Mouse (Mus musculus): ENCODE measurements around the gene Wdr11.

Gene Wdr11

DNA sequence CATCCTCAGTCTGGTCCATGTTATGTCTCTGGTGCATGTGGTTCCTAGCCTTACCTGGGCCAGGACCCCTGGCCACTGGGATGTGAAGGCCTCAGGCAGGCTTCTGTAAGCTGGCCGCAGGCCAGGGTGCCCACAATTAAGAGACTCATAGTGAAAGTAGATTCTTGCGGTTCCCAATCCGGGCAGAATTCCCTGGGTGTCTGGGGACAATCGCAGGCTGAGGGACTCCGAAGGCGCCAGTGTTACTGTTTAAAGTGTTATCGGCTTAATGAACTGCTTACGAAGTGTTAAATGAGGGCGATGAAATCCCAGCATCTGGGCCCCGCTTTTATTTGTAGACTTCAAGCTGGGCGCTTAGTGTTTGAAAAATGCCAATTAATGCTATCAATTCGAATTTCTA, 63.3 kb downstream of the Wdr11 start:
- no peak for DNase-seq

DNA sequence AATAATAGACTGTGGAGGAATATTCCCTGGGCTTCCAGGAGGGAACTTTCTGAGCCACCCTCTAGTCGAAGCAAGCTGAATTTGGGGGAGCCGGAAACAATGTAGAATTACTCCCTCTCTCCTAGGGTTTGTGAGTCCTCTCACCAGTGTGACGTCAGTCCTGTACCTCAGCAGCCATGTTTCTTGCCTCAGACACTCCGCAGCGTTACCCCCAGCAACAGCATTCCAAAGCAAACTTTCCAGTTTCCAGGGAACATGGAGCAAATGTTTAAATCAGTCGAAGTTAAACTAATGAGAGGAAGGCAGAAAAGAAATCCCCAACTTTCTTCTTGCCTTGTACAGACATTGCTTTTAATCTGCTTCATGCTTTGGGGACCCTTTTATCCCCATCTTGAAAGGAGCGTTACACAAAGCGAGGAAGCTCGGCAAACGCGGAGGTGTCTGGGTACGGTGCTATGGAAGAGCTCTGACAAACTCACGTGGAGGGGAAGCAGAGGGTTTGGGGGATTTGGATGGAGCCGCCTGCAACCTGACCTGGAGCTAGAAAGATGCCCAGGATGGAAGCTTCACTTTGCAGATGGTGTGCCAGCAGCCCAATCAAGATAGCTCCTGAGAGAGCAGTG, 64.1 kb downstream of the Wdr11 start:
- DNase-seq = no peak

GRCm38 (mm10) chr7:129657867-129658266, 66.2 kb downstream of the Wdr11 start:
- no peak for DNase-seq

DNA sequence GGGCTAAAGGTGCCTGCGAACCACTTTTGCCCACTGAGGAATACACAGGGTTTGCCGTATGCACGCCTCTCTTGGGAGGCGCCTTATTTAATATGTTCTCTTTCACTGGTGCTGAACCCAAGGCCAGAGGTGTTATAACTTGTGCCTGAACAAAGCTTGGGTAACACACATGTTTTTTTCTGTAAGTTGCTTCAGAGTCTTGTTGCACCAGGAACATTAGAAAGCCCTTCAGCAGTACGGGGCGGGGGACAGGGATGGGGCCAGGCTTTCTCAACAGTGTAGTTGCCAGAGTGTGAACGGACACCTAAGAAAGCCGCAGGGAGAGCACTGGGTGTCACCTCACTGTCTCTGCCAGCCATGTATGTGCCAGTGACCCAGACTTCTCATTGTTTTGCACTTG, 68.1 kb downstream of the Wdr11 start:
- DNase-seq = no peak

DNA sequence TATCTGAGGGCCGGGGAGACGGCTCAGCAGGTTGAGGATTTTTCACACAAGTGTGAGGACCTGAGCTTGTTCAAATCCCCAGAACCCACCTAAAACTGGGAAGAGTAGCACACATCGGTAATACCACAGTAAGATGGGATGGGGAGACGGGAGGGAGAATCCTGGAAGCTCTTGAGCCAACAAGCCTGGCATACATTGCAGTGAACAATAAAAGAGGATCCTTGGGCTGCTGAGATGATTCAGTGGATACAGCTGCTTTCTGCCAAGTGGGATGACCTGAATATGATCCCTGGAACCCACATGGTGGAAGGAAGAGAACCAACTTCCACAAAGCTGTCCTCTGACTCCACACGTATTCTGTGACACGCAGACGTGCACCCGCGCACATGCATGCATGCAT, 68.9 kb downstream of the Wdr11 start:
- DNase-seq = no peak

DNA sequence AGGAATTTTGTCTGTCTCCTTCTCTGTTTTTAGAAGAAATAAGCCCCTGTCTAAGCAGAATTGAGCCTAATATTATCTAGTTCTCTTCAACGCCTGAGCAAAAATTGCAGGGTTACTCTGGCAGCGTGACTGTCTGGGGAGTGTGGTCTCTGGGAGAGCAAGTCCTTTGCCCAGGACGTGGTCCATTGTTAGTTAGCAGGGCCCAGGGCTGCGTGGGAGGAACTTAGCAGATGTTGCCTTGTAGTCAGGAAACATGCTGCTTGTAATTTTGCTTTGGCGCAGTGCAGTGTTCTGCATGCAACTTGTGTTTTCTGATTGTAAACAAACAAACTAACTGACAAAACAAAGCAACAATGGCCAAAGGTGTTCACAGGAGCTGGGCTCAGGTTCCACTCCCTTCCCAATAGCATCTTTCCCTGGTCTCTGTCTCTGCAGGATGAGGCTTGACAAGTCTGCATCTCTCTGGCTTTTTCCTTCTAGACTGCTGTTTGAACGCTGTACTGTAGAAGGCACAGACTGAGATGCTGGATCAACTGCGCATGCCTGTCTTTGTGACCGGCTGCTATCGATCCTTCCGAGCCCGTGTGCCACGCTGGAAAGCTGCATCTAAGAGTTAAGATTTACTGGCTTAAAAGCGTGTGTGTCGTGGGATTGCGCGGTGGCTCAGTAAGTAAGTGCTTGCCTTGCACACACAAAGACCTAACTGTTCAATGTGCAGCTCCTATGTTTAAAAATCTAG, 70.6 kb downstream of the Wdr11 start:
- no peak for DNase-seq

DNA sequence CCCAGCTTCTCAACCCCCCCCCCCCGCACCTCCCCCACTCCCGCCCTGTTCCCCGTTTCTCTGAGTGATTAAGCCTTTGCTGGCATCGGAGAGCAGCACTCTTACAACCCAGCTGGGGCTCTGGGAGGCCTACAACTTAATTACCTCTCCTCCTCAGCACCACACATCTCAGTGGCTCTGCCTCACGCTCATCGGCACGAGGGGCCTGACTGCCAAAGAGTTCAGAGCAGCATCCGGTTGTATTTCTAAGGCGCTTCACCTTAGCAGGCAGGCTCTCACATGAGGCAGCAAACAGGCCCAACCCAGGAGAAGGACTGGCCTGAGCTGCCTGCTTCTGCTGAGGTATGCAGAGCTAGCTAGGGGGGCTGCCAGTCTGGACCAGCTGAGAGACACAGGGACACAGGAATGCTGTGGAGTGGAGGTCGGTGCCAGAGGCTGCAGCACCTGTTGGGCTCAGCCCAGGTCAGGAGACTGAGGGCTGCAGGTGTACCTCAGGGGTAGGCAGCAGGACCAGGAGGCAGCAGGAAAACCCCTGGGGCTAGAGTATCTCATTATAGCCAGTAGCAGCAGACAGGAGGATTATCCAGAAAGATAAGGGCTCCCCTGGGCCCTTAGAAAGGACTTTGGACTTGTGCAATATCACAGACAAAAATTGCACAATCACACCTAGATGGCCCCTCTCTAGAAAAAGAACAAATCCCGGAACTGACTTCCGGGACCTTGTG, 72.3 kb downstream of the Wdr11 start:
- no peak for DNase-seq

DNA sequence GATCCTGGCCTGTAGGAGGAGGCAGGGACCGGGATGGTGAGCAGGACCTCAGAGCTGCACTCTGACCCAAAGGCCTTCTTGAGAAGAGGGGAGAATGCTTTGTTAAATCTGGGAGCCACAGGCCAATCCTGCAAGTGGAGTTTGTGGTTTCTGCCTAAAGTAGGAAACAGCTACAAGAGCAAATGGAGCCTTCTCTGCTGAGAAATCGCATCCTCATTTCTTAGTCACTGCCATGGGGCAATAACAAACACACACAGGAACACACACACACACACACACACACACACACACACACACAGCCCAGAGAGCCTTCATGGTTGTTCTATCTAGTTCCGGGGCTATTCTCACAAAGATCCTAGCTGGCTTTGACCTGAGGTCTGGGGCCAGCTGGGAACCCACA, 73.7 kb downstream of the Wdr11 start:
- no peak for DNase-seq

GRCm38 (mm10) chr7:129665921-129666320, 74.3 kb downstream of the Wdr11 start:
- no peak for DNase-seq

DNA sequence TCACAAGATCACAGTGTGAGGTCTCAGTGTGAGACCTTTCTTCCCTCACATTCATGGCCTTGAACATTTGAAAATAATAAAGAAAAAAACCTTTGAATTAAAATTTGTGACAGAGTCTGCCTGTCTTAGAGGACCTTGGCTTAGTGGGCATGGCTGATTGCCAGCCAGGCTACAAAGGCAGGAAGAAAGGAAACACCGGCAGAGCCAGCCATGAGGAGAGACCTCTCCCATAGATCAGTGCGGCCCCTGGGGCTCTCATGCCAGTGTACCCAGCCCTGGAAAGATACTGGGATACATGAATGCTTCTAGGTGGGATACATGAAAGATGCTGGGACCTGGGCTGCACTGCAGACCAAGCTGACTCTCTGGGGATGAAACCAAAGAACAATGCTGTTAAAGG, 74.9 kb downstream of the Wdr11 start:
- DNase-seq = no peak

GRCm38 (mm10) chr7:129670280-129670679, 78.6 kb downstream of the Wdr11 start:
- no peak for DNase-seq

GRCm38 (mm10) chr7:129671675-129672651, 80.3 kb downstream of the Wdr11 start:
- no peak for DNase-seq

GRCm38 (mm10) chr7:129673776-129674175, 82.1 kb downstream of the Wdr11 start:
- DNase-seq = no peak

DNA sequence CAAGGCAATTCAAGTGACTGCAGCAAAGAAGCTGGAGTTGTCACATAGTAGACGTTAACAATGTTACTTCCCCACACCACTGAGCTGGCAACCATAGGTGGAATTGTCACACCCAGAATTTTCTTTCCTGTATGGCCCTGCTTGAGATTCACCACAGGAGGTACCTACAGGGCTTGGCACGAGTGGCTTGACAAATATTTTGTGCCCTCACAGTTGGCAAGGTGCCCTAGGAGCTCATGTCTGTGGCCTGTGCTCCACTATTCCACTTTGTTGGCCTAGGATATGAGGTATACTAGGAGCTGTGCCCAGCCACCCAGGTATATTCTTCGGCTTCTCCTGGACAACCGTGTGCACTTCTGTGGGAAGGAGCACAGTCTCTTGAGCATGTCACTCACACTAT, 82.9 kb downstream of the Wdr11 start:
- no peak for DNase-seq

DNA sequence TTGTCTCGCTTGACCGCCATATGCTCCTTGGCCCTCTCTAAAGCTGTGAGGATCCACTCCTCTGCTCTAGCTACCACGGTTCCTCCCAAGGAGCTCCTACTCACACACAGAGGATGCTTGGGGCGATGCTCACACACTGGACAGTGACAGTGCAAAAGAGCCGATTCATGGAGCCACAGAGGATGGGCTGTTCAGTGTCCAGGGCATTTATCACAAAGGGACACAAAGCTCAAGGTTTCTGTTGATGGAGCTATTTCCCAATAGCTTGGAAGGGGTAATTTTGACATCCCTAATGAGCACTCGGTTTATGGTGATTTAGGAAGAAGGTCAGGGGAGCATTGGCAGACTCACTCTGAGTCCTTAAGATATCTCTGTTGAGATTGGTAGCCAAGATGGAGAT, 84.2 kb downstream of the Wdr11 start:
- DNase-seq = no peak

GRCm38 (mm10) chr7:129677141-129677540, 85.5 kb downstream of the Wdr11 start:
- no peak for DNase-seq

GRCm38 (mm10) chr7:129678431-129678830, 86.8 kb downstream of the Wdr11 start:
- no peak for DNase-seq

DNA sequence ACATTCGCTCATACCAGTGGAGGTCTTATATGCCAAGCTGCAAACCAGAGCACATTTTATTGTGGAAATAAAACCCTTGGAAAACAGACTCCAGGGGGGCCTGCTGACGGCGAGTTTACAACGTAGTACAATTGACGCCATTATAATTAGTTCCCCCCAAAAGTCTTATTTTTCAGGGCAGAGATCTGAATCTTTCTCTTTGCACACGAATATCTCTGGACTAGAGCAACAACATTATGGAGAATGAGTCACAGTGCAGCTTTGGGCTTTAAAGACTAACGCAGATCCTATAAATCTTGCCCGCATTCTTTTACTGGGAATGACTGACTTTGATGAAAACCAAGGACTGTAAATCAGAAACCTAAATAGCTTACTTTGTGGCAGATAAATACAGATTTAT, 87.3 kb downstream of the Wdr11 start:
- DNase-seq = no peak

DNA sequence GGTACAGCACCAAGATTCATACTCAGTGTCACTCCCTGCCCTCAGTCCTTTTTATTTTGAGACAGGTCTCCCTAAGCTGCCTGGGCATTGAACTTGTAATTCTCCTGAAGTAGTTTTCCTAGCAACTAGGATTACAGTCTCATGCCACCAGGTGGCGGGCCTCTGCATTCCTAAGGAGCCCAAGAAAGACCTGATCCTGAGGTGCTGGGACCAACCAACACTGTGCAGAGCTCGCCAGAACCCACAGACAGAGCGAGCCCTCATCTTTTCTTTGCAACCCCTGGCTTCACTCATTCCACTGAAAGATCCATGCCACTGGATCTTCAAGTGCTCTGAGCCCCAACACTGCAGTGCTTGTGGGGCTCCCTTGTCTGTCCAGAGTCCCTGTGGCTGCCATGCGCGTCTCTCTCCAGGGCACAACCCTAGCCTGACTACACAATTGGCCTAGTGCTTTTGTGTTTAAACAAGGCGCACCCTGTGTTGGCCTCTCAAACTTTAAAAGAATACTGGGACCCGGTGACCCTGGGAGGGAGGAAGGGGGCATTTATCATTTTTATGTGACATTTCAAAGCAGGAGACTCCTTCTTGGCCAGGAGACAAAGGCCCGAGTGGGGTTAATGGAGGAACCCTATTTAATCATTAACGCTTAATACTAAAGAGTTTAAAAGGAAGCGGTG, 89.0 kb downstream of the Wdr11 start:
- no peak for DNase-seq

GRCm38 (mm10) chr7:129682525-129682924, 90.9 kb downstream of the Wdr11 start:
- DNase-seq = no peak

GRCm38 (mm10) chr7:129685326-129685725, 93.7 kb downstream of the Wdr11 start:
- DNase-seq = no peak
